Mouse (Mus musculus): ENCODE data around the gene Atxn10. TPM values are rescaled to one million over a fixed set of nuclear protein-coding genes. Genes with fewer than 3 reads are reported as not detected.

The Atxn10 gene
- polyA plus RNA-seq (2015; fragmentation: Nextera tagmentation; extraction: Ambion mirVana), result 179 and 194 TPM in 2 replicates

DNA sequence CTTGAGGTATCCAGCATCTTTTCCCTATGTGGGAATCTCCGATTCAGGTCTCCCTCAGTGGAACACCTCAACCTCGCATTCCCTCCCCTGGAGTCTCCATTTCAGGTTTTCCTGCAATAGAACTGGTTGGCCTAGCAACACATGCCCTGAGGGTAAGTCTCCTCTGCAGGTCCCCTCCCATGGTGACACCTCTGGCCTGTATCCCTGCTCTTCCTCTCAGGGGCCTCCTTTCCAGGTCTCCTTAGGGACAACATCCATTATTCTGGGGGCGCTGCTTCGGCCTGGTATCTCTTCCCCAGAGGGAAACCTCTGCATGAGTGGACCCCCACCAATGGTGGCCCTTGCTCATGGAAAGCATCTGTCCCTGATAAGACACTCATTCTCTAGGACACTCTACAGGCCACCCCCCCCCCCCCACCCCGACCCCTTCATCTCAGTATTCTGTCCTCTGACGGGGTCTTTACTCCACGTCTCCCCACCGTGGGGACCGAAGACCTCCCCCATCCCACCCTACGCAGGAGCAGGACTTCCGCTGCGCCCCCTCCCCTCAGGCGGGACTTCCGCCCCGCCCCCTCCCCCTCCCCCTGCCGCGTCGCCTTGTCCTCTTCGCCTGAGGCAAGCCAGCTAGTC lies at the start of gene Atxn10:
Gene Atxn10, plus strand, starts transcription at position 575 of the 630 bp plus-strand sequence.
- ATAC-seq, result no peak; the same call in 1 of the 2 replicates
- 11% methylated on average over 19 of the region's 19 CpGs for WGBS
- no peaks in the 10 kb centered on the region for H3K9me3 ChIP-seq (ENCODE audit: control insufficient read depth, low read length)
- no peaks in the 10 kb centered on the region for H3K27me3 ChIP-seq (replicated peaks; ENCODE audit: control insufficient read depth, insufficient read depth, low read length)
- peak within 1 kb of the TSS; percentile 80 for H3K4me3 ChIP-seq (ENCODE audit: low read length)
- peak within 1 kb of the TSS; percentile 94 for H3K9ac ChIP-seq (ENCODE audit: low read depth, low read length)
- H3K4me2 ChIP-seq (ENCODE audit: low read depth, low read length), result peak within 1 kb of the TSS; percentile 53
- peaks cover 7% of the 10 kb centered on the region; the same call in 1 of the 2 replicates for H3K4me1 ChIP-seq (ENCODE audit: control insufficient read depth, insufficient read depth, low read length)
- no peaks in the 10 kb centered on the region for H3K36me3 ChIP-seq (ENCODE audit: control insufficient read depth, insufficient read depth, low read length)
- H3K27ac ChIP-seq (ENCODE audit: low read length), result peak within 1 kb of the TSS; percentile 96

DNA sequence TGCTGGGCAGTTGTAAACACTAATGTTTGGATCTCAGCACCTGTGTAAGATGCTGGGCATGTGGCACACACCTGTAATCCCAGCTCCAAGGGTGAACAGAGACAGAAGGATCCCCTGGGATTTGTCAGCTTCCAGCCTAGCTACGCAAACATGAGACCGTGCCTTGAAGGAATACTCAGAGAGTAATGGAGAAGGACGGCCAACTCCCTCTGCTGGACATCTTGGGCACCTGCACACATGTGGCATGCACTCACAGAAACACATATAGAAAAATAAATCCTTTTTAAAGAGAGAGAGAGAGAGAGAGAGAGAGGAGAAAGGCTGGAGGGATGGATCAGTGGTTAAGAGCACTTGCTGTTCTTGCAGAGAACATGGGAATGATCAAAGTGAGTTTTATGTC lies 41.4 kb upstream of the Atxn10 start:
- H3K9me3 ChIP-seq (ENCODE audit: control insufficient read depth, low read length), result no peaks in the 10 kb centered on the region
- WGBS, result 85% methylated on average over 3 of the region's 3 CpGs
- ATAC-seq, result no peak

DNA sequence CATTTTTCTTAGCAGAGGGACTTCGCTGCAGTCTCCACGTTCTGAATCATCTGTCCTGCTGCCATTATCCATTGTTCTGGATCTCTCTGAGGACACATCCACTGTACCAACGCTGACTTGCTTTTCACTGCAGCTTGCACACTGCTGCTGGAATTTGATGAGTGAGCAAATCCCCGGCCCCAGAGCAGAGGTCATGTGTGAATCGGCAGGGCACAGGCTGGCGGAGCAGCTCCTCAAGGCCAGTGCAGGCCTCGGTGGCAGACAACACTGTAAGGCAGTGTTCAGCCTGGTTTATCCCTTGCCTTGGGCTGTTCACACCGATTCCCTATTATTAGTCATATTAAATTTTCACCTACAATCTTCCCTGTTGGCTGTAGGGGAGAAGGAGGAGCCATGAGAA lies 40.5 kb upstream of the Atxn10 start:
- no peak overlapping the region for H3K9ac ChIP-seq (ENCODE audit: low read depth, low read length)
- no peaks in the 10 kb centered on the region for H3K27me3 ChIP-seq (replicated peaks; ENCODE audit: control insufficient read depth, insufficient read depth, low read length)
- no peak overlapping the region for H3K4me2 ChIP-seq (ENCODE audit: low read depth, low read length)
- H3K27ac ChIP-seq (ENCODE audit: low read length), result no peak overlapping the region
- no peak for ATAC-seq
- WGBS, result 57% methylated on average over 8 of the region's 8 CpGs
- peaks cover 8% of the 10 kb centered on the region; the same call in 1 of the 2 replicates for H3K4me1 ChIP-seq (ENCODE audit: control insufficient read depth, insufficient read depth, low read length)
- H3K36me3 ChIP-seq (ENCODE audit: control insufficient read depth, insufficient read depth, low read length), result no peaks in the 10 kb centered on the region
- no peak overlapping the region for H3K4me3 ChIP-seq (ENCODE audit: low read length)
- no peaks in the 10 kb centered on the region for H3K9me3 ChIP-seq (ENCODE audit: control insufficient read depth, low read length)

More for the DNA sequence above, 41.4 kb upstream of the Atxn10 start:
- no peaks in the 10 kb centered on the region for H3K36me3 ChIP-seq (ENCODE audit: control insufficient read depth, insufficient read depth, low read length)
- no peaks in the 10 kb centered on the region for H3K27me3 ChIP-seq (replicated peaks; ENCODE audit: control insufficient read depth, insufficient read depth, low read length)
- no peak overlapping the region for H3K4me3 ChIP-seq (ENCODE audit: low read length)
- no peak overlapping the region for H3K27ac ChIP-seq (ENCODE audit: low read length)
- no peak overlapping the region for H3K9ac ChIP-seq (ENCODE audit: low read depth, low read length)
- H3K4me2 ChIP-seq (ENCODE audit: low read depth, low read length), result no peak overlapping the region
- H3K4me1 ChIP-seq (ENCODE audit: control insufficient read depth, insufficient read depth, low read length), result peaks cover 8% of the 10 kb centered on the region; the same call in 1 of the 2 replicates

DNA sequence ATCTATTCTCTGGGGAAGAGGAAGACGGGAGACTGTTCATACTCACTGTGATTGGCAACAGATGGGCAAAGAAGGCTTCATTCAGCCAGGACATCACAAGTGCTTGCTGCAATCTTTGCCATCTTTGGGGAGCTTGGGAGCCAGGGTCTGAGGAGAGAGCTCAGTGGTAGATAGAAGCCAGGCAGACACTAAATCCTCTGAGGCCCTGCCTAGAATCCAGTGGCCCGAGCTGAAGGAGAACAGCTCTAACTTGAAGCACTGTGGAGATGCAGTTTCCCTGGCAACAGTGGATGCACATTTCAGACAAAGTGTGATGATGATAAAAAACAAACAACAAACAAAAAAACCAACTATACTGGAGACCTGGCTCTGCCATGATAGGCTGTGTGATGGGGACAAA lies 40.1 kb upstream of the Atxn10 start:
- Histone ChIP-seq H3K36me3 (ENCODE audit: control insufficient read depth, insufficient read depth, low read length) (no peaks in the 10 kb centered on the region), H3K27me3 (replicated peaks; ENCODE audit: control insufficient read depth, insufficient read depth, low read length) (no peaks in the 10 kb centered on the region), H3K9me3 (ENCODE audit: control insufficient read depth, low read length) (no peaks in the 10 kb centered on the region), H3K4me2 (ENCODE audit: low read depth, low read length) (no peak overlapping the region), H3K27ac (ENCODE audit: low read length) (no peak overlapping the region), H3K4me1 (ENCODE audit: control insufficient read depth, insufficient read depth, low read length) (peaks cover 8% of the 10 kb centered on the region; the same call in 1 of the 2 replicates), H3K9ac (ENCODE audit: low read depth, low read length) (no peak overlapping the region), H3K4me3 (ENCODE audit: low read length) (no peak overlapping the region)
- 58% methylated on average over 2 of the region's 2 CpGs for WGBS
- ATAC-seq, result no peak

DNA sequence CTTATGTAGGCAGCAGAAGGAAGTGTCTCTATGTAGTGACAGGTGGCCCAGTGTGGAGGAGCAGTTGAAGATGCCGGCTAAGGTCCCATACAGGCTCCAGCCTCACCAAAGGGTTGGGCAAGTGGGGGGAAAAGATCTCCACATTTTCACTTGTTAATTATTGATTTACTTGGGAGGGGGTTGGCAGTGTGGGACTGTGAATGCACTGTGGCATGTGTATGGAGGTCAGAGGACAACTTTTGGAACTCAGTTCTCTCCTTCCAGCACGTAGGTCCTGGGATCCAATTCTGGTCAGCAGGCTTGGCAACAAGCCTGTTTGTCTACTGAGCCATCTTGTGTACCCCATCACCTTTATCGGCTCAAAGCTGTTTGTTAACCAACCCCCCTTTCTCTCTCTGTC lies 39.5 kb upstream of the Atxn10 start:
- WGBS, result 70% methylated on average over 3 of the region's 3 CpGs
- Histone ChIP-seq H3K9ac (ENCODE audit: low read depth, low read length) (no peak overlapping the region), H3K4me2 (ENCODE audit: low read depth, low read length) (no peak overlapping the region), H3K4me1 (ENCODE audit: control insufficient read depth, insufficient read depth, low read length) (peaks cover 8% of the 10 kb centered on the region; the same call in 1 of the 2 replicates), H3K4me3 (ENCODE audit: low read length) (no peak overlapping the region), H3K27ac (ENCODE audit: low read length) (no peak overlapping the region), H3K27me3 (replicated peaks; ENCODE audit: control insufficient read depth, insufficient read depth, low read length) (no peaks in the 10 kb centered on the region), H3K9me3 (ENCODE audit: control insufficient read depth, low read length) (no peaks in the 10 kb centered on the region), H3K36me3 (ENCODE audit: control insufficient read depth, insufficient read depth, low read length) (no peaks in the 10 kb centered on the region)
- no peak; the same call in 1 of the 2 replicates for ATAC-seq

DNA sequence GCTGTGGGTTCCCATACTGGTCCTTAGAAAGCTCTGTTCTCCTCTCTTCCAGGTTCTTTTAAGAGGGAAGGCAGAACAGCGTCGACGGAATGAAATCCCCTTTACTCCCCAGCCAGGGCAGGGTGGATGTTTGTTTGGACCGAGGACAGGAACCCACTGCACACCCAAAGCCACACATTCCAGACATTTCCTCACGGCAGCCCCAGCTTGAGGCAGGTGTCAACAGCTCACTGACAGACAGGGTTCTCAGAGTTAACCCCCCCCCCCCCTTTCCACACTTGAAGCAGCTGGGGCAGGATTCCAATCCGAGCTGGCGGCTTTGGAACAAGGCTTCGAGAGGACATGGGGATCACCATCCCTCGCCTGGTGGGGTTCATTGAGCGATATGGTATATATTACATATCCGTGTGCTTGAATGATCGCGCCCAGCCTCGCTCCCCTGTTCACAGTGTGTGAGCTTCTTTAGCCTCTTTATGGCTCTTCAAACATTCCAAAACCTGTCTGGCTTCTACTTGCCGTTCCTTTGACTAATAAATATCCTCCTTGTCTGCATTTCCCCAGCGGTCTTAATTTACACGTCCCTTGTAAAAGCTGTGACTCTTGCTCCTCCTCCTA lies 37.8 kb upstream of the Atxn10 start:
- ATAC-seq, result no peak

DNA sequence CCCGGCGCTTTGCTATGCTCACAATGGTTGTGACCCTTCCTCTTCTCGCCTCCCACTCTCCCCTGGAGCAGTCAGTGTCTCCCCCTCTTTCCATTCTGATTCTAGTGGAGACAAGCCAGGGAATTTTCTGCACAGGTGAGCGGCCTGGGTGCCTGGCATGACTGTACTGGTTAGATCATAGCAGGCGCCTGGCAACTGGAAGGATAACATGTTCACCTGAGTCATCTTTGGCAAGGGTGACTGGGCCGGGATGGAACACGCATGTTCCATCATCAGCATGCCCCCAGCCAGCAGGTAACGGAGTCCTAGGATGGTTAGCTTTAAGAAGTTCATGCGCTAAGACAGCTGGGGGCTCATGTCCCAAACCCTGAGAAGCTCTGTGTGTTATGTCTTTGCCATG lies 37.1 kb upstream of the Atxn10 start:
- 88% methylated on average over 9 of the region's 9 CpGs for WGBS
- Histone ChIP-seq H3K4me2 (ENCODE audit: low read depth, low read length) (no peak overlapping the region; the same call in 1 of the 2 replicates), H3K27me3 (replicated peaks; ENCODE audit: control insufficient read depth, insufficient read depth, low read length) (no peaks in the 10 kb centered on the region), H3K4me3 (ENCODE audit: low read length) (no peak overlapping the region), H3K36me3 (ENCODE audit: control insufficient read depth, insufficient read depth, low read length) (no peaks in the 10 kb centered on the region), H3K27ac (ENCODE audit: low read length) (no peak overlapping the region), H3K9me3 (ENCODE audit: control insufficient read depth, low read length) (no peaks in the 10 kb centered on the region), H3K9ac (ENCODE audit: low read depth, low read length) (no peak overlapping the region), H3K4me1 (ENCODE audit: control insufficient read depth, insufficient read depth, low read length) (peaks cover 8% of the 10 kb centered on the region; the same call in 1 of the 2 replicates)
- ATAC-seq, result no peak

More for the DNA sequence above, 37.8 kb upstream of the Atxn10 start:
- H3K9ac ChIP-seq (ENCODE audit: low read depth, low read length), result peak overlapping the region; percentile 53
- peak overlapping the region; percentile 10 for H3K4me3 ChIP-seq (ENCODE audit: low read length)
- H3K4me2 ChIP-seq (ENCODE audit: low read depth, low read length), result peak overlapping the region; percentile 50
- WGBS, result 25% methylated on average over 17 of the region's 17 CpGs
- no peaks in the 10 kb centered on the region for H3K9me3 ChIP-seq (ENCODE audit: control insufficient read depth, low read length)
- no peaks in the 10 kb centered on the region for H3K36me3 ChIP-seq (ENCODE audit: control insufficient read depth, insufficient read depth, low read length)
- peaks cover 8% of the 10 kb centered on the region; the same call in 1 of the 2 replicates for H3K4me1 ChIP-seq (ENCODE audit: control insufficient read depth, insufficient read depth, low read length)
- H3K27ac ChIP-seq (ENCODE audit: low read length), result no peak overlapping the region; the same call in 1 of the 2 replicates
- H3K27me3 ChIP-seq (replicated peaks; ENCODE audit: control insufficient read depth, insufficient read depth, low read length), result no peaks in the 10 kb centered on the region

DNA sequence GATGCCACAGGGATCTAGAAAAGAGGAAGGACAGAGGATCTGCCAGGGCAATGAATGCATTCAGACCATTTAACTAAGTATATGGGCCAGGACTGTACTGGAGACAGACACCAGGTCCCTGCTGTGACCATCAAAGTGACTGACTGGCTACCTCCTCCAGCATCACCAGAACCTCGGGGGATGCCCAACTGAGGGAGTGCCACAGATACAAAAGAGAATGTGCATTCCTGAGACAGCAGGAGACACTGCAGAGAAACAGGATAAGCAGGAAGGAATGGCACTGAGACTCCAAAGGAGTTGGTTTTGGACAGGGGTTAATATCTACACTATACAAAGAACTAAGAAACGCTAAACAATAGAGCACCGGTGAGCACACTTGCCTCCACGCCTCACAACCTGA lies 32.8 kb upstream of the Atxn10 start:
- Histone ChIP-seq H3K9me3 (ENCODE audit: control insufficient read depth, low read length) (no peaks in the 10 kb centered on the region), H3K9ac (ENCODE audit: low read depth, low read length) (no peak overlapping the region), H3K4me3 (ENCODE audit: low read length) (no peak overlapping the region), H3K27ac (ENCODE audit: low read length) (no peak overlapping the region), H3K4me1 (ENCODE audit: control insufficient read depth, insufficient read depth, low read length) (peaks cover 2% of the 10 kb centered on the region; the same call in 1 of the 2 replicates), H3K27me3 (replicated peaks; ENCODE audit: control insufficient read depth, insufficient read depth, low read length) (no peaks in the 10 kb centered on the region), H3K4me2 (ENCODE audit: low read depth, low read length) (no peak overlapping the region), H3K36me3 (ENCODE audit: control insufficient read depth, insufficient read depth, low read length) (no peaks in the 10 kb centered on the region)
- no peak for ATAC-seq
- WGBS, result 76% methylated on average over 4 of the region's 4 CpGs

DNA sequence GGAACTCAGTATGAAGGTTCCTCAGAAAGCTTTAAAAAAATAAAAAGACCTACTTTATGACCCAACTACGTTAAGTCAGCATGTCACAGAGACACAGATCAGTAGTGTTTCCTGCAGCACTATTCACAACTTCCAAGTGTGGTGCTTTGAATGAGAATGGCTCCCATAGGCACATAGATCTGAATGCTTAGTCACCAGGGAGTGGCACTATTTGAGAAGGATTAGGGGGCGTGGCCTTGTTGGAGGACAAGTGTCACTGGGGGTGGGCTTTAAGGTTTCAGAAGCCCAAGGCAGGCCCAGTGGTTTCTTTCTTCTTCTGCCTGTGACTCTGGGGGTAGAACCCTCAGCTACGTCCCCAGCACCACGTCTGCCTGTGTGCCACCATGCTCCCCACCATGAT lies 32.1 kb upstream of the Atxn10 start:
- Histone ChIP-seq H3K4me2 (ENCODE audit: low read depth, low read length) (no peak overlapping the region), H3K4me3 (ENCODE audit: low read length) (no peak overlapping the region), H3K36me3 (ENCODE audit: control insufficient read depth, insufficient read depth, low read length) (no peaks in the 10 kb centered on the region), H3K9me3 (ENCODE audit: control insufficient read depth, low read length) (no peaks in the 10 kb centered on the region), H3K27ac (ENCODE audit: low read length) (no peak overlapping the region), H3K4me1 (ENCODE audit: control insufficient read depth, insufficient read depth, low read length) (no peaks in the 10 kb centered on the region), H3K27me3 (replicated peaks; ENCODE audit: control insufficient read depth, insufficient read depth, low read length) (no peaks in the 10 kb centered on the region), H3K9ac (ENCODE audit: low read depth, low read length) (no peak overlapping the region)
- 82% methylated on average over 4 of the region's 4 CpGs for WGBS
- ATAC-seq, result no peak

All from intestine, embryonic 16.5 days (tissue).